Mouse (Mus musculus): ENCODE data around the gene Zfp963. TPM values are rescaled to one million over a fixed set of nuclear protein-coding genes. Genes with fewer than 3 reads are reported as not detected.
A peak's percentile ranks its signal among the peaks of the same experiment; 100 is the strongest.

Gene Zfp963
- polyA plus RNA-seq, 1 experiment from 2014 or later = 8.8 TPM

DNA sequence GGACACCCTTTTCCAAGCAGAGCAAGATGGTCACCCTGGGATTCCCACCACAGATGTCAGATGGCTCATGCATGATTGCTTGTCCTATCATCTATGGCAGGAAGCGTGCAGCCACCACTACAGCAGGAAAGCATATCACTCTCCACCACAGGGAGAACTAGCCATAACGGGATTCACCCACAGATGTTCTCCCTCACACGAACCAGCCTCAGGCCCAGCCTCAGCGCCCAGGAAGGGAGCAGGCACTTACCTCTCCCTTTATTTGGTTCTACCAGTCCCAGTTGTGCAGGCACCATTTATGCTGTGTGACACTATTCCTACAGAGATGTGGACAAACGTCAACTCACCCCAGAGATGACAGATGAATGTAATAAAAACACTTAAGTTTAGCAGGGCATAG lies 39.3 kb upstream of the Zfp963 start:
- Histone ChIP-seq H3K9me3 (replicated peaks) (no peaks in the 10 kb centered on the region), H3K27ac (no peak overlapping the region), H3K36me3 (ENCODE audit: poor library complexity, severe bottlenecking) (peaks cover 11% of the 10 kb centered on the region), H3K4me2 (no peak overlapping the region), H3K27me3 (no peaks in the 10 kb centered on the region), H3K9ac (no peak overlapping the region), H3K4me3 (no peak overlapping the region), H3K4me1 (peaks cover 29% of the 10 kb centered on the region)
- 93% methylated on average over 5 of the region's 5 CpGs for WGBS
- no peak for ATAC-seq

DNA sequence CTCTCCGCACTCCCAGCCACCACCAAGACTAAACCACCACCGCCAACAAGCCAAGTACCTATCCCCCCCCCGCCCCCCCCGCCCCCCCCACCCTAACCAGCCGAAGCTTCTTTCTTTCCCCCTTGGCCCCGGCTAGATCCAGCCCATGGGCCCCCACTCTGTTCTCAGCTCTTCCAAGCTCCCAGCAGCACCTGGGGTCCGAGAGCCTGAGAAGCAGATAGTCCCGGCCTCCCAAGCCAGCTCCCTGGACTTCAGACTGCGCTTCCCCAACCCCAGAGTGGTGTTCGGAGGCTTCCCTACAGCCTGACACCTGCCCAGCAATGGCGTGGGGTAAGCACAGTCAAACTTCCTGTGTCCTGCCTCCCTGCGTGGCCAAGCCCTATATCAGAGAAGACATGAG lies 27.3 kb upstream of the Zfp963 start:
- Histone ChIP-seq H3K9ac (no peak overlapping the region), H3K4me3 (no peak overlapping the region), H3K27me3 (no peaks in the 10 kb centered on the region), H3K4me2 (no peak overlapping the region), H3K27ac (no peak overlapping the region), H3K36me3 (ENCODE audit: poor library complexity, severe bottlenecking) (no peaks in the 10 kb centered on the region), H3K9me3 (replicated peaks) (no peaks in the 10 kb centered on the region), H3K4me1 (peaks cover 20% of the 10 kb centered on the region)
- no peak for ATAC-seq
- WGBS = 67% methylated on average over 12 of the region's 12 CpGs

DNA sequence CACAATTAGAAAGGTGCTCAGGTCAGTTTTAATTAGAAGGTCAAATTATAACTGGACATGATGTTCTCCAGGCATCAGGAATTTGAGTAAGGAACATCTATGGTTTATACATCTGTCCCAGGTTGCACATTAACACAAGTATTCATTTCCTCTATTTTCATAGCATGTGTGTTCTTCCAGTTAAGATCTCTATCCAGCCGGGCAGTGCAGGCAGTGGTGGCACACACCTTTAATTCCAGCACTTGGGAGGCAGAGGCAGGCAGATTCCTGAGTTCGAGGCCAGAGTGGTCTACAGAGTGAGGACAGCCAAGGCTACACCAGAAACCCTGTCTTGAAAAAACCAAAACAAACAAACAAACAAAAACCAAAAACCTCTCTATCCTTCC lies 25.4 kb upstream of the Zfp963 start:
- ATAC-seq = peak; percentile 32; the same call in 1 of the 2 replicates
- Histone ChIP-seq H3K4me2 (peak overlapping the region; percentile 70), H3K4me1 (peaks cover 28% of the 10 kb centered on the region), H3K4me3 (peak overlapping the region; percentile 71), H3K9ac (no peak overlapping the region), H3K9me3 (replicated peaks) (no peaks in the 10 kb centered on the region), H3K36me3 (ENCODE audit: poor library complexity, severe bottlenecking) (peaks cover under 1% of the 10 kb centered on the region; the same call in 1 of the 2 replicates), H3K27me3 (no peaks in the 10 kb centered on the region), H3K27ac (peak overlapping the region; percentile 99)
- WGBS = 56% methylated on average over 2 of the region's 2 CpGs

DNA sequence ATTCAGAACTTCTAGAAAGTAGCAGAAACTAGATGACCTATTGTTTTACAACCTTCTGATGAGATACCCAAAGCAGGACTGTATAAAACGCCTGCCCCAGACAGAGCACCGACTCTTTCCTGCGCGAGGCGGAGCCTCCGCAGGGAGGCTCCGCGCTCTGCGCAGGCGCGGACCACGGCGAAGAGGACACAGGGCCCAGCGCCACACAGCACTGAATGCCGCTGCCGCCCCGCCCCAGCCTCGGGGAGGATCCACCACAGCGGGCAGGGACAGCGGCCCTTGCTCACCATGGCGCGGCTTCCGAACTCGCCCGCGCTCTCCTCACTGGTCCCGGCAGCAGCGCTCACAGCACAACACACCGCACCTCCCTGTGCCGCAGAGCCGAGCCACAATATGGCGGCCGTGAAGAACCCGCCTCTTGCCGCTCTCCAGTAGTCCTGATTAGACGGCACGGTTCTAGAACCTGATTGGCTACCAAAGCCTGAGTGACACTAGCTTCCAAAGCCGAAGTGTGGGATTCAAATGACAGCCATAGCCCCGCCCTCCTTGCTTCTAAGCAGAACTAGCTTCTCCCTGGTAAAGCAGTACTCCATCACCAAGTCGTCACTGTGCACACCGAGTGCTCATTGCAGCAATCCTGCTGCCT lies 24.9 kb upstream of the Zfp963 start, which contains the start of gene Gm20422:
Gene Gm20422 (minus strand): TSS at position 384 of the 646 bp plus-strand sequence.
- peak; percentile 99 for ATAC-seq
- Histone ChIP-seq H3K4me1 (peaks cover 28% of the 10 kb centered on the region), H3K27ac (peak within 1 kb of the TSS; percentile 99), H3K4me3 (peak within 1 kb of the TSS; percentile 71), H3K9ac (peak within 1 kb of the TSS; percentile 91), H3K9me3 (replicated peaks) (no peaks in the 10 kb centered on the region), H3K4me2 (peak within 1 kb of the TSS; percentile 70), H3K27me3 (no peaks in the 10 kb centered on the region), H3K36me3 (ENCODE audit: poor library complexity, severe bottlenecking) (peaks cover 6% of the 10 kb centered on the region; the same call in 1 of the 2 replicates)
- 0% methylated on average over 40 of the region's 41 CpGs for WGBS

DNA sequence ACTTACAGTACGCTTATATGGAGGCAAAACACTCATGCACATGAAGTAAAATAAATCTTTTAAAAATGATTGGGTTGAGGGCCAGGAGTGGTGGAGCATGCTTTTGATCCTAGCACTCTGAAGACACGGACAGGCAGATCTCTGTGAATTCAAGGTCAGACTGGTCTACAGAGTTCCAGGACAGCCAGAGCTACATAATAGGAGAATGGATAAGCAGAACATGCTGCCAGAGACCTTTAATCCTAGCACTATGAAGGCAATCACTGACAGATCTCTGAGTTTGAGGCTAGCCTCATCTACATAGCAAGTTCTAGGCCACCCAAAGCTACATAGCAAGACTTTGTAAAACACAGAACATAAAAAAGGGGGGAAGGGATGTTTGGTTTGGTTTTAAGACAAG lies 22.3 kb upstream of the Zfp963 start:
- Histone ChIP-seq H3K4me1 (peaks cover 28% of the 10 kb centered on the region), H3K9ac (no peak overlapping the region; the same call in 1 of the 2 replicates), H3K27ac (no peak overlapping the region), H3K36me3 (ENCODE audit: poor library complexity, severe bottlenecking) (peaks cover 31% of the 10 kb centered on the region), H3K27me3 (no peaks in the 10 kb centered on the region), H3K9me3 (replicated peaks) (0 out of 2 replicates have a peak, but pooled peaks cover 2% of the 10 kb centered on the region), H3K4me3 (peak overlapping the region; percentile 0; the same call in 1 of the 2 replicates), H3K4me2 (no peak overlapping the region)
- WGBS = 93% methylated on average over 2 of the region's 2 CpGs
- ATAC-seq = no peak

DNA sequence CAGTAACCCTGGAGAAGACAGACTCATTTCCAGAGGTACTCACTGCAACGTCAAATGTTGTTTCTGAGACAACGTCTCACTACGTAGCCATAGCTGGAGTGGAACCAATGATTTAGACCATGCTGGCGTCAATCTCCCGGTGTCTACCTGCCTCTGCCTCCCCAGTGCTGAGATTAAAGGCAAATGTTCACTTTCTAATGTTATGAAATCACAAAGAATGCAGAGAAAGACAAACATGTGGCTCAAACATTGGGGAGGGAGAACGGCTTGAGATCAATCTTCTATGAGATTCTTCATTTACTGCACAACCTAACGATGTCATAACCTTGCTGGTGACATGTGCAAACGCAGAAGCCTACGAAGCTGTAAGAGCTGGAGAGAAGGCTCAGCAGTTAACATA lies 21.5 kb upstream of the Zfp963 start:
- H3K27ac ChIP-seq = no peak overlapping the region
- no peak for ATAC-seq
- no peak overlapping the region for H3K4me3 ChIP-seq
- H3K4me2 ChIP-seq = no peak overlapping the region
- H3K36me3 ChIP-seq (ENCODE audit: poor library complexity, severe bottlenecking) = peaks cover 40% of the 10 kb centered on the region
- H3K27me3 ChIP-seq = no peaks in the 10 kb centered on the region
- WGBS = 89% methylated on average over 9 of the region's 9 CpGs
- H3K9ac ChIP-seq = no peak overlapping the region
- peaks cover 4% of the 10 kb centered on the region for H3K9me3 ChIP-seq (replicated peaks)
- peaks cover 28% of the 10 kb centered on the region for H3K4me1 ChIP-seq

DNA sequence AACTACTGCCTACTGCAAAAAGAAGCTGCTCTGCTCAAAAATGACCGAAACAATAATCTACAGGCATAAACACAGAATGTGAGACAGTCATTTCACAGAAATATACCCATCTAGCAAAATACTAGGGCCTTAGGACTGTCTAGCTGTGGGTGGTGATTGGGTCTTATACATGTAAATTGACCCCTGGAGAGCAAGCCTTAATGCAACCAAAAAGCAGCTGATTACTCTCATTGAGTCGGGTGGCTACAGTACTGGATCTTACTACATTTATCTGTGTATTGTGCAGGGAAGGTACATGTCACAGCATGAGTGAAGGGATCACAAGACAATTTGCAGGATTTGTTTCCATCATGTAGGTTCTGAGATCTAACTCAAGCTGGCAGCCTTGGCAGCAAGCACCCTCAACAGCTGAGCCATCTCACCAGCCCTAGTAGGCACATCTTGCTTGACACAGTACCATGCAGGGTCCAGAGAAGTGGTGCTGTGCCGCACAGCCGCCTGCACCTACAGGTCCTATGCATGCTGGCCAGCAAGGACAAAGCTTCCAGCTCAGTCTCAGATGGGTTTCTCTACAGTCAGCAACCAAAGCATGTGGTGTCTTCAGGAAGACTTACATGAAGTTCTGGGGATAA lies 12.2 kb upstream of the Zfp963 start:
- H3K36me3 ChIP-seq (ENCODE audit: poor library complexity, severe bottlenecking) = peaks cover 71% of the 10 kb centered on the region
- ATAC-seq = no peak
- WGBS = 91% methylated on average over 4 of the region's 4 CpGs
- no peak overlapping the region for H3K9ac ChIP-seq
- no peak overlapping the region for H3K4me2 ChIP-seq
- no peak overlapping the region for H3K27ac ChIP-seq
- H3K9me3 ChIP-seq (replicated peaks) = peaks cover 8% of the 10 kb centered on the region
- H3K27me3 ChIP-seq = no peaks in the 10 kb centered on the region
- no peaks in the 10 kb centered on the region for H3K4me1 ChIP-seq
- no peak overlapping the region for H3K4me3 ChIP-seq

DNA sequence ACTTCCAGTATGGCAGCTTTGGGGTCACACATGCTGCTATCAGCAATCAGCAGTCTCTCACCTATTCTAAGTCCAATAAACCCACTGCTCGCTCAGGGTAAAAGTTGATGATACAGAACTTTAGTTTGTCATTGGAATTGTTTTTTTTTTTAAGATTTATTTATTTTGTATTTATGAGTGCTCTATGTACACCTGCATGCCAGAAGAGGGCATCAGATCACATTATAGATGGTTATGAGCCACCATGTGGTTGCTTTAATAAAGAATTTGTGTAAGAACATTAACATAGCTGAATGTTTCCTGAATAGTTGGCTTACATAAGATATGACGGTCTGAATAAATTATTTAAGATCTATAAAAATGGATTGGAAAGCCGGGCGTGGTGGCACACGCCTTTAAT lies 8.5 kb upstream of the Zfp963 start:
- H3K4me1 ChIP-seq = no peaks in the 10 kb centered on the region
- peaks cover 54% of the 10 kb centered on the region for H3K36me3 ChIP-seq (ENCODE audit: poor library complexity, severe bottlenecking)
- no peak overlapping the region for H3K27ac ChIP-seq
- WGBS = 98% methylated on average over 5 of the region's 5 CpGs
- H3K4me2 ChIP-seq = no peak overlapping the region
- H3K9ac ChIP-seq = no peak overlapping the region
- no peaks in the 10 kb centered on the region for H3K27me3 ChIP-seq
- no peak overlapping the region for H3K4me3 ChIP-seq
- no peak for ATAC-seq
- H3K9me3 ChIP-seq (replicated peaks) = no peaks in the 10 kb centered on the region

DNA sequence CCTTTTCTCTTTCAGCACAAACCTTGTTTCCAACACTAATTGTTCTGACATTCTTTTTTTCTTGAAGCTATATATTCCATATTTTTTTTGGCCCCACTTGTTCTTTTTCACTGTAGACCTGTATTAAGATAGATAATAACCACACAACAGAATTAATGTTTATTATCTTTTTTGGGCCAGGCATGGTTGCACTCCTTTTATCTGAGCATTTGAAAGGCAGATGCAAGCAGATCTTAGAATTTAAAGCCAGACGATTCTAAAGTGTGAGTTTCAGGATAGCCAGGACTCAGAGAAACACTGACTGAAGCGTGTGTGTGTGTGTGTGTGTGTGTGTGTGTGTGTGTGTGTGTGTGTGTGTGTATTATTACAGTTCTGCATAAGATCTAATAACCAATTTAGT lies 2.7 kb upstream of the Zfp963 start:
- ATAC-seq = no peak

DNA sequence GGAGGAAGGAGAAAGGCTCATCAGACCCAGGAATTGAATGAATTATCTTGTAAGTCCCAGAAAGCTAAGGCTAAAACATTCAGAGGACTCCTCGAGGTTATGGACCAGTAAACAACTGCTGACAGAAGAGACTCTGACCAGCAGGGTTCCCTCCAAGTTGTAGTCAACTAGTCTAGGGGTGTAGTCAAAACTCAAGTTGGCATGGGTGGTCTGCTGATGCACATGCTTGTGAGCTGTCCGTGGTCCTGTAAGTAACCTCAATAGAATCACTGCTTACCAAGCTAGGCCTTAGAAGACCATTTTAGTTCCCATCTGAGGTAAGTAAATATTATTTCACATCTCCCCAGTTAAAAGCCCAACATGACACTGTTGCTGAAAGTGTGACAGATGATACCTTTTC lies 8.5 kb downstream of the Zfp963 start:
- Histone ChIP-seq H3K9ac (no peak overlapping the region), H3K4me2 (no peak overlapping the region), H3K27ac (no peak overlapping the region), H3K27me3 (no peaks in the 10 kb centered on the region), H3K9me3 (replicated peaks) (no peaks in the 10 kb centered on the region), H3K4me3 (no peak overlapping the region), H3K4me1 (no peaks in the 10 kb centered on the region), H3K36me3 (ENCODE audit: poor library complexity, severe bottlenecking) (peaks cover 23% of the 10 kb centered on the region)
- ATAC-seq = no peak
- 80% methylated on average over 2 of the region's 2 CpGs for WGBS

More for the DNA sequence above, 2.7 kb upstream of the Zfp963 start:
- no peak overlapping the region for H3K4me2 ChIP-seq
- H3K27me3 ChIP-seq = no peaks in the 10 kb centered on the region
- H3K27ac ChIP-seq = no peak overlapping the region
- no peak overlapping the region for H3K9ac ChIP-seq
- no peaks in the 10 kb centered on the region for H3K9me3 ChIP-seq (replicated peaks)
- 95% methylated on average over 2 of the region's 2 CpGs for WGBS
- H3K4me1 ChIP-seq = peaks cover 15% of the 10 kb centered on the region
- H3K36me3 ChIP-seq (ENCODE audit: poor library complexity, severe bottlenecking) = peaks cover 21% of the 10 kb centered on the region
- H3K4me3 ChIP-seq = no peak overlapping the region

DNA sequence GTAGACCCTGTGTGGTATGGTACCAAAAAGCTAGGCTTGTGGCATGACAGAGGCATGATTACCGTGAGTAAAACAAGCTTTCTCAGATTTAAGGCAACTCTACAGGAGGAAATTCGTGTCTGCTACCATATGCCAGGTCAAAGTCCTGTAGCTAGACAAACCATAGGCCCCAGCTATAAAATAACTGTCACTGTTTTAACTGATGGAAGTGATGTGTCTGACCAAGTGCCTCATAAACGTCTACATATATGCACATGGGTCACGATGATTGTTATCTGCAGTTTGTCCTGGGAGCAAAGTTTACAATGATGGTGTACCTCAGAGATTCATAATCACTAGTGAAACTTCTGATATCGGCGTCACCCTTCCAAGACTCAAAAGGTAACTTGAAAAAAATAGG lies 9.0 kb downstream of the Zfp963 start:
- no peak overlapping the region for H3K27ac ChIP-seq
- H3K4me2 ChIP-seq = no peak overlapping the region
- WGBS = 86% methylated on average over 6 of the region's 6 CpGs
- H3K4me3 ChIP-seq = no peak overlapping the region
- no peak overlapping the region for H3K9ac ChIP-seq
- H3K36me3 ChIP-seq (ENCODE audit: poor library complexity, severe bottlenecking) = peaks cover 23% of the 10 kb centered on the region
- no peak for ATAC-seq
- H3K4me1 ChIP-seq = no peaks in the 10 kb centered on the region
- no peaks in the 10 kb centered on the region for H3K27me3 ChIP-seq
- no peaks in the 10 kb centered on the region for H3K9me3 ChIP-seq (replicated peaks)

DNA sequence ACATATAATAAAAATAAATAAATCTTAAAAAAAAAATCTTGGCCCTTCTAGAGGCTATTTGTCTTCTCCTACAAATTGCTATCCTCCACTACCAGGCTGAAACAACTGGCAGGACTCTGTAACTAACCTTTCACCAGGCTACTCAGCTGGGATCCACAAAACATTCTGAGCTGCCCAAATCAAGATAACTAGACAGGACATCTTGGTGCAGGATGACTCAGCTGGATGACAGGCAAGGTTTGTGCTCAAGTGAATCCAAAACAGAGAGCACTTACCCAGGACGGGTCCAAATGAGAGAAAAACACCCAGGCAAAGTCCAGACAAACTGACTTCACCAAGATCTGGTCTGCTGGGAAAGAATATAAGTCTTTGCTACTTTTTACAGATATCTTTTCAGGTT lies 14.3 kb downstream of the Zfp963 start:
- no peak for ATAC-seq
- H3K9ac ChIP-seq = no peak overlapping the region
- no peaks in the 10 kb centered on the region for H3K36me3 ChIP-seq (ENCODE audit: poor library complexity, severe bottlenecking)
- no peaks in the 10 kb centered on the region for H3K4me1 ChIP-seq
- no peak overlapping the region for H3K4me2 ChIP-seq
- 77% methylated on average over 1 of the region's 1 CpGs for WGBS
- H3K27me3 ChIP-seq = no peaks in the 10 kb centered on the region
- no peak overlapping the region for H3K4me3 ChIP-seq
- no peaks in the 10 kb centered on the region for H3K9me3 ChIP-seq (replicated peaks)
- no peak overlapping the region for H3K27ac ChIP-seq

Measured in forebrain, embryonic 13.5 days (tissue).